In genomic region chr3:105538406-105538805, GRCm38 (mm10) we compare ENCODE assay signal across 12 mouse cellular contexts.
DNase-seq lines count a peak whose midpoint lies in the region; ATAC-seq lines count a peak whose summit lies in the region.
"Had no signal": no experiment of that assay in that cellular context is flagged by ENCODE, and none has a peak within 500 bp of the region (broad histone marks: within the 10 kb centered on the region; RNA-seq: fewer than 3 reads in every experiment).

No protein-coding gene starts in this region.

- no peaks in the 10 kb centered on the region for H3K9me3 ChIP-seq in heart, embryonic 11.5 days (replicated peaks; ENCODE audit: control insufficient read depth, low read length)
- H3K9me3 ChIP-seq in forebrain, embryonic 14.5 days (replicated peaks; ENCODE audit: control insufficient read depth, low read length), result no peaks in the 10 kb centered on the region
- no peaks in the 10 kb centered on the region for H3K9me3 ChIP-seq in midbrain, embryonic 10.5 days (replicated peaks)

- H3K27ac ChIP-seq in heart, embryonic 11.5 days (ENCODE audit: low read depth, low read length), result peak overlapping the region; percentile 51
- no peak overlapping the region; the same call in 1 of the 2 replicates for H3K27ac ChIP-seq in forebrain, embryonic 14.5 days (ENCODE audit: low read depth, low read length)
- peak overlapping the region; percentile 71 for H3K27ac ChIP-seq in midbrain, embryonic 10.5 days (replicated peaks)

- H3K4me3 ChIP-seq in heart, embryonic 11.5 days (ENCODE audit: low read depth, low read length), result no peak overlapping the region
- no peak overlapping the region for H3K4me3 ChIP-seq in forebrain, embryonic 14.5 days (ENCODE audit: low read depth, low read length)
- H3K4me3 ChIP-seq in midbrain, embryonic 10.5 days, result no peak overlapping the region

- WGBS in heart, embryonic 11.5 days (ENCODE audit: insufficient replicate concordance), result 44% methylated on average over 6 of the region's 6 CpGs
- WGBS in forebrain, embryonic 14.5 days, result 55% methylated on average over 6 of the region's 6 CpGs
- WGBS in midbrain, embryonic 10.5 days, result 60% methylated on average over 6 of the region's 6 CpGs

- H3K27me3 ChIP-seq in heart, embryonic 11.5 days (ENCODE audit: control insufficient read depth, insufficient read depth, low read length), result no peaks in the 10 kb centered on the region
- no peaks in the 10 kb centered on the region for H3K27me3 ChIP-seq in forebrain, embryonic 14.5 days (replicated peaks; ENCODE audit: control insufficient read depth, insufficient read depth, low read length)
- H3K27me3 ChIP-seq in midbrain, embryonic 10.5 days (ENCODE audit: low read depth, poor library complexity, severe bottlenecking), result no peaks in the 10 kb centered on the region

- H3K36me3 ChIP-seq in heart, embryonic 11.5 days (ENCODE audit: control insufficient read depth, insufficient read depth, low read length), result no peaks in the 10 kb centered on the region
- no peaks in the 10 kb centered on the region for H3K36me3 ChIP-seq in forebrain, embryonic 14.5 days (ENCODE audit: control insufficient read depth, insufficient read depth, low read length)
- H3K36me3 ChIP-seq in midbrain, embryonic 10.5 days, result no peaks in the 10 kb centered on the region

- ATAC-seq in heart, embryonic 11.5 days (replicated peaks; ENCODE audit: insufficient number of reproducible peaks, low FRiP score, low TSS enrichment), result no peak
- 0 out of 2 replicates have a peak, but pooled peaks have one; percentile 25 for ATAC-seq in forebrain, embryonic 14.5 days

- peaks cover 14% of the 10 kb centered on the region for H3K4me1 ChIP-seq in heart, embryonic 11.5 days (ENCODE audit: control insufficient read depth, insufficient read depth, low read length)
- H3K4me1 ChIP-seq in forebrain, embryonic 14.5 days (ENCODE audit: control insufficient read depth, insufficient read depth, low read length), result peaks cover 14% of the 10 kb centered on the region
- peaks cover 23% of the 10 kb centered on the region for H3K4me1 ChIP-seq in midbrain, embryonic 10.5 days

- DNase-seq in heart, adult 8-10 months (ENCODE audit: low spot score), result no peak
- peak; percentile 84 for DNase-seq in Muller cell, postnatal 12 days (ENCODE audit: inconsistent ontology term)
- no peak for DNase-seq in forebrain, embryonic 14.5 days (ENCODE audit: low spot score)
- no peak for DNase-seq in midbrain, embryonic 10.5 days (ENCODE audit: low spot score)
- no peak for DNase-seq in adrenal gland, adult 8-10 months
- no peak for DNase-seq in embryo, embryonic 9.5 days (ENCODE audit: extremely low spot score)
- DNase-seq in urinary bladder, adult 18-20 months (ENCODE audit: low spot score in 2 of 2), result no peak
- DNase-seq: cerebellum, adult 9-10 months; gastrocnemius, postnatal 14 days; kidney, postnatal 10 days had no signal

- no peak overlapping the region for H3K9ac ChIP-seq in heart, embryonic 11.5 days (ENCODE audit: low read depth, low read length)
- H3K9ac ChIP-seq in forebrain, embryonic 14.5 days (ENCODE audit: low read length), result no peak overlapping the region
- H3K9ac ChIP-seq: lung, embryonic 14.5 days had no signal

- H3K4me2 ChIP-seq in heart, embryonic 11.5 days, result peak overlapping the region; percentile 33
- no peak overlapping the region for H3K4me2 ChIP-seq in forebrain, embryonic 14.5 days (ENCODE audit: low read length)
- H3K4me2 ChIP-seq: lung, embryonic 14.5 days had no signal
